Mouse (Mus musculus) CH12F3 (cell line): Measurements from ENCODE around the gene Herc1.

ENCODE experiments used
- in situ Hi-C: fragments of 300-500 bp; cut with MboI; formaldehyde crosslinking; loops from 2 replicates; pipeline ENCODE4 v1.14.3; 2020; ENCODE audit warnings: low sequenced_read_pairs

The Herc1 gene

GRCm38 (mm10) chr9:66349860-66350787 lies at the start of gene Herc1:
TSS of gene Herc1 (plus strand) at chr9:66350450.
- in situ Hi-C loops: no loop called here

GRCm38 (mm10) chr9:66304320-66305090 lies 45.7 kb upstream of the Herc1 start:
- in situ Hi-C loops: no loop called here

- in situ Hi-C loops: no loop called here
These were observed 44.8 kb upstream of the Herc1 start for GRCm38 (mm10) chr9:66305121-66306112.

- in situ Hi-C loops: no loop called here
These were observed 43.8 kb upstream of the Herc1 start for GRCm38 (mm10) chr9:66306414-66306813.

- in situ Hi-C loops: no loop called here
These were observed 42.9 kb upstream of the Herc1 start for GRCm38 (mm10) chr9:66307341-66307740.

GRCm38 (mm10) chr9:66308741-66309140 lies 41.5 kb upstream of the Herc1 start:
- in situ Hi-C loops: no loop called here

GRCm38 (mm10) chr9:66311458-66311857 lies 38.8 kb upstream of the Herc1 start:
- in situ Hi-C loops: no loop called here

- in situ Hi-C loops: no loop called here
These were observed 33.6 kb upstream of the Herc1 start for GRCm38 (mm10) chr9:66316603-66317002.

GRCm38 (mm10) chr9:66322010-66322931 lies 28.0 kb upstream of the Herc1 start:
- in situ Hi-C loops: no loop called here

- in situ Hi-C loops: no loop called here
These were observed 23.4 kb upstream of the Herc1 start for GRCm38 (mm10) chr9:66326879-66327278.

GRCm38 (mm10) chr9:66329474-66329873 lies 20.8 kb upstream of the Herc1 start:
- in situ Hi-C loops: no loop called here

GRCm38 (mm10) chr9:66330437-66330836 lies 19.8 kb upstream of the Herc1 start:
- in situ Hi-C loops: no loop called here

- in situ Hi-C loops: no loop called here
These were observed 18.7 kb upstream of the Herc1 start for GRCm38 (mm10) chr9:66331548-66331947.

- in situ Hi-C loops: no loop called here
These were observed 17.9 kb upstream of the Herc1 start for GRCm38 (mm10) chr9:66332393-66332792.

GRCm38 (mm10) chr9:66337280-66337679 lies 13.0 kb upstream of the Herc1 start:
- in situ Hi-C loops: no loop called here

GRCm38 (mm10) chr9:66338005-66338782 lies 12.1 kb upstream of the Herc1 start:
- in situ Hi-C loops: no loop called here

GRCm38 (mm10) chr9:66339714-66340113 lies 10.5 kb upstream of the Herc1 start:
- in situ Hi-C loops: no loop called here

- in situ Hi-C loops: no loop called here
These were observed 9.7 kb upstream of the Herc1 start for GRCm38 (mm10) chr9:66340394-66341094.
